Mouse (Mus musculus) left cerebral cortex, adult 6 months (tissue): ENCODE measurements around the gene Gpx6. TPM values are rescaled to one million over a fixed set of nuclear protein-coding genes. Genes with fewer than 3 reads are reported as not detected.

Source experiments
- long read RNA-seq, 2 experiments: library from polyadenylated mRNA; unstranded; transcript quantifications; one replicate each; pipeline ENCODE4 v2.0.0; 2019 to 2020
- polyA plus RNA-seq: library from polyadenylated mRNA; unstranded; fragments of <200 nt; fragmentation: Nextera tagmentation; gene quantifications from 2 replicates; pipeline ENCODE4 v1.2.3, GENCODE M21; 2021

Gpx6 gene
- 1.8 TPM in 2 replicates for polyA plus RNA-seq
- long read RNA-seq, experiment 1, partial matches to known transcripts, result 0 of 4 reads
- long read RNA-seq, experiment 1, other reads (novel, unspliced or antisense), result 0 of 4 reads
- long read RNA-seq, experiment 2, result 0 reads

GRCm38 (mm10) chr13:21311926-21312325 lies at the start of gene Gpx6:
Gpx6 (plus strand) TSS chr13:21312125.

GRCm38 (mm10) chr13:21292631-21293030 lies 19.3 kb upstream of the Gpx6 start, which contains the start of gene Gpx5:
Gpx5 (minus strand) TSS chr13:21292731.

GRCm38 (mm10) chr13:21346610-21347009 lies 34.7 kb downstream of the Gpx6 start, which contains the start of gene Olfr1367:
Olfr1367 (plus strand) TSS chr13:21346910.

GRCm38 (mm10) chr13:21362621-21363248 lies 50.8 kb downstream of the Gpx6 start, which contains the start of gene Zscan12:
Zscan12 (plus strand) TSS chr13:21362820.

Other genes with a start within 250 kb of the Gpx6 start
- not detected in 2 replicates for gene Olfr1370, start 237.2 kb upstream of the Gpx6 start, polyA plus RNA-seq
- gene Olfr1369-ps1, start 200.6 kb upstream of the Gpx6 start, polyA plus RNA-seq, result 0.03 and 0.07 TPM in 2 replicates
- gene Olfr263, start 182.5 kb upstream of the Gpx6 start, polyA plus RNA-seq, result not detected in 2 replicates
- gene Olfr1368, start 166.3 kb upstream of the Gpx6 start, polyA plus RNA-seq, result not detected in 2 replicates
- gene Trim27, start 132.7 kb upstream of the Gpx6 start, polyA plus RNA-seq, result 26.8 and 31.5 TPM in 2 replicates
- gene Gpx5, start 19.4 kb upstream of the Gpx6 start, polyA plus RNA-seq, result not detected in 2 replicates
- gene Olfr1367, start 34.8 kb downstream of the Gpx6 start, polyA plus RNA-seq, result not detected in 2 replicates
- 5.0 and 5.1 TPM in 2 replicates for gene Zscan12, start 50.7 kb downstream of the Gpx6 start, polyA plus RNA-seq
- gene Zkscan3, start 90.6 kb downstream of the Gpx6 start, polyA plus RNA-seq, result 11.1 and 12.4 TPM in 2 replicates
- 1.2 TPM in 2 replicates for gene Pgbd1, start 128.9 kb downstream of the Gpx6 start, polyA plus RNA-seq
- 52.8 and 74.6 TPM in 2 replicates for gene Zscan26, start 141.6 kb downstream of the Gpx6 start, polyA plus RNA-seq
- gene Nkapl, start 156.4 kb downstream of the Gpx6 start, polyA plus RNA-seq, result 1.5 TPM in 2 replicates
- 3.1 and 3.4 TPM in 2 replicates for gene Zkscan4, start 166.8 kb downstream of the Gpx6 start, polyA plus RNA-seq
- gene Gm10065, start 167.3 kb downstream of the Gpx6 start, polyA plus RNA-seq, result 3.9 TPM in 1 of 2 replicates, not detected in the other
- gene AK157302, start 183.1 kb downstream of the Gpx6 start, polyA plus RNA-seq, result 1.5 and 2.0 TPM in 2 replicates
- 13.2 and 14.1 TPM in 2 replicates for gene Gm11273, start 189.3 kb downstream of the Gpx6 start, polyA plus RNA-seq
- 3.0 and 3.3 TPM in 2 replicates for gene Zkscan8, start 219.0 kb downstream of the Gpx6 start, polyA plus RNA-seq
- gene Olfr1366, start 230.7 kb downstream of the Gpx6 start, polyA plus RNA-seq, result 0.09 TPM in 1 of 2 replicates, not detected in the other
- 0.06 TPM in 1 of 2 replicates, not detected in the other for gene Olfr1535, start 247.8 kb downstream of the Gpx6 start, polyA plus RNA-seq